Mouse (Mus musculus): Measurements from ENCODE around the gene Abca13.
"Not testable (repeated sequence)": the region's sequence is repeated elsewhere in the genome, so short reads cannot be mapped to it uniquely, and the experiment has no call there.

The Abca13 gene

DNA sequence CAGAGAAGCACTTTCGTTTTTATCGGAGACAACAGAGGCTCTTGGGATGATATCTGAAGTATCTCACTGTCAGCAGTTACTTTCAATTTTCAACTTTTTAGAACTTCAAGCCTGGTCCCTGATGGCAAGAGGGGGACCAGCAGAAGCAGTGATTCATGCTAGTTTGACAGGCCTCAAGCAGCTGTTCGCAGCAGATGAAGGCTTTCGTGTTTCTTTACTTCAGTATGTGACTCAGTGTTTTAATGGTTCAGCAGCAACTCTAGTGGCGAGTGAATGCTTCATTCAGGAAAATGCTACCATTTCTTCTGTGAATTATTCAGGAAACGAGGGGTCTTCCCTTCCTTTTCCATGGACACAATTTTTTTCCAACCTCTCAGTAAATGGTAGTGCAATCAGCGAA is 99.4 kb downstream of the Abca13 start:
- DNase-seq (ENCODE audit: low read depth) = no peak

DNA sequence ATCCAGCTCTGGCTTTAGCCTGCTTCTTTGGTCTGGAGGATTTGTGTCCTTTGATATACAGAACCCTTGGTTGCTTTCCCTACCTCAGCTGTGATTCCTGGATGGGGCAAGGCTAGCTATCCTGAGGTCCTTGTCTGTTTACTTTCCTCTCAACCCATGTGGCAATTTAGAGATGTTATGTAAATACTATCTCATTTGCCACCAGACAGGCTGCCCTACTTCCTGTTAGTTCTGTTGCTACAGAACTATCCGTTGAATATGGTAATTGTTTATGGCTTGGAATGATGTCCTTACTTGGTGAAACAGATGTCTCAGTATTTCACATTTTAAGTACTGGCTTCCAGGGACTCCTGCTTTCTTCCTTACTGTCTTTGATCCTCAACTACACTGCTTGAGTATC is 107.9 kb downstream of the Abca13 start:
- DNase-seq (ENCODE audit: low read depth) = no peak

DNA sequence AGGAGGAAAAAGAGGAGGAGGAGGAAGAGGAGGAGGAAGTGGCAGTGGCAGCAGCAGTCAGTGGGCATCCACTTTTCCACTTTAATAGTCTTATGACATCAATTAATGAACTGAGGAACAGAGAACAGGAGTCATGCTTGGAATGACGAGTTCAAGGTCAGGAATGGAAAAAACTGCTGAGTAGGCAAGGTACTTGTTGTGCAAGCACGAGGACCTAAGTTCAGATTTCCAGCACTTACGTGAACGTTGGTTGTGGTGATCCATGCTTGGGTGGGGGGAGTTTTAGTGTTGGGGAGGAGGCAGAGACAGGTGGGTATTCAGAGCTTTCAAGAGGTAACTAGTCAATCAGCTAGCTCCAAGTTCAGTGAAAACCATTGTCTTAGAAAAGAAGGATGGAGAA is 113.7 kb downstream of the Abca13 start:
- no peak for DNase-seq (ENCODE audit: low read depth)

DNA sequence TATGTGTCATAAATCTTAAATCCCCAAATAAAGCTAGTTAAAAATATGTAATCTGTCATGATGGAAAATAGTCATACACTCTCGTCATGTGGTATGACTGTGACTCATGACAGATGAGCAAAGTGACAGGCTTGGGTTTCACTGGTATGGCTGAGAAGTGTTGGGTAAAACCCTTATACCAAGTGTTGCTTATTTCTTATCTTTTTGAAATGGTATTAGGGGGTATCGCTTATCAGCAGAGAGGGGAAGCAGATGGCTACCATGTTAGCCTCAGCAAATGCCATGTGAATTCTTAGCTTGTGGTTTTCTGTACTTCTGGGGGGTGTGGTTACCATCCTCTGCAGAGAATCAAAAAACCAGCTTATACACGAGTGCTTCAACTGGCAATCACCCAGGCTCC is 124.8 kb downstream of the Abca13 start:
- DNase-seq (ENCODE audit: low read depth) = peak; percentile 98

DNA sequence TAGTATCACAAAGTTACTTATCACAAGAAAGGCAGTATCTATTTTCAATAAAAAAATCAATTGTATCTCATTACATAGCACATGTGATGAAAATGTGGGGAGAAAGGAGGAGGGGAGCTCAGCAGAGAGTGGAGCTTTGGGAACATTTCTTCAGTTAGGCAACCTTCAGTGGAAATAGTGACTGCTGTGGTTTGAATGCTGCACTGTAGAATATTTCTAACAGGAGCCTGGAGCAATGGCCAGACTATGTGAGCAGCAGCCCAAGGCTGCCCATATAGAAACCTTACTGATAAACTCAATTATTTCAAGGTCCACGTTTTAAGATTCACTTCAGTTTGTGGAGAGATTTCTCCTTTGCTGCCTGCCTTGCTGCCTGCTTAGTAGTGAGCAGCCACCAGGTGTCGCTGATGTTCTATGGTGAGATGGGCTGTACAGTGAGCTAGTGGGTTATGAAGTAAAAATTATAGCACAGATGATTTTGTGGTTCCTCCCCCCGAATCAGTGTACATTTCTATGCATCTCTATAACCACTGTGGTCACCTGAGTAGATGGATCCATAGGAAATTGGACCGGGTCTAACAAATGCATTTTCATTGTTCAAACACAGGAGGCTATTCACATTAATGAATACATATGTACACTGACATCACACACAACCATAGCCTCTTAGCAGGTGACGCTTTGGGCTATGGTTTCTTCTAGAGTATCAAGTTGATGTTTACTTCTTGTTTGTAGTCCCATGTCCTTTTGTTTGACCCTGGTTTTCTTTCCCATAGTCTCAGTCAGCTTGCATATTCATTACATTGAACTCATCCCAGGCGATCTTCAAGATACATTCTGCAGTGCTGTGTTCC is 125.6 kb downstream of the Abca13 start:
- DNase-seq (ENCODE audit: low read depth) = peak; percentile 83

DNA sequence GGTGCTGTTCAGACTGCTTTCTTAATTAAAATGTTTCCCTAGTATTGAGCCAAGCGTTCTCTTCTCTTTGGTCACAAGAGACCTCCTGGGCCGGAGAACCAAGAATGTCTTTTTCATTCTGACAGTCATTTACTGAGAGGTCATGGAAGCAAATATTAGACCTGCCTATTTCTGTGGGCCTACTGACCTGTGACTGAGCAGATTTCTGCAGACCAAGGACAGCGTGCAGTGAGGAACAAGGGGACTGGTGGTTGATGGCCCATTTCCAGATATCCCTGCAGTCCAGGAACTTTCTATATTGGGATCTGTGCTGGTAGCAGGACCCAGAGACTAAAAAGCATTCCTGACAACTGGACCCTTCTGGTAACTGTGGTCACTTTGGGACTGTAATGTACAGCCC is 146.4 kb downstream of the Abca13 start:
- no peak for DNase-seq (ENCODE audit: low read depth)

DNA sequence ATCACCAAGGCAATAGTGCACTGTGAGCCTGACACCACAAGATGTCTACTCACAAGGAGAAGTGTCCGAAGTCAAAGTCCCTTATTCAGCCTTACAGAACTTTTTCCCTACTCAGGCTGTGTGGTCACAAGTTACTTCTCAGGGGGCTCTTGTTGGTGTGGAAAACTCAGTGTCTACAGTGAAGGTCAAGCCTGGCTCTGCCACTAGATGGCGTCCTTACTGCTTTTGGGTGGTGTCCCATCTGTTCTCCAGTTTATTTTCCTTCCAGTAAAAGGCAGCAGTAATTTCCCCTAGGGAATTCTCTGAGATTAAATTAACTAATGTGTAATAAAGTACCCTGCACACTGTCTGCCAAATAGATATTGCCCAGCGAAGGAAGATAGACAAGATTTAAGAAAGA is 156.0 kb downstream of the Abca13 start:
- peak; percentile 32 for DNase-seq (ENCODE audit: low read depth)

DNA sequence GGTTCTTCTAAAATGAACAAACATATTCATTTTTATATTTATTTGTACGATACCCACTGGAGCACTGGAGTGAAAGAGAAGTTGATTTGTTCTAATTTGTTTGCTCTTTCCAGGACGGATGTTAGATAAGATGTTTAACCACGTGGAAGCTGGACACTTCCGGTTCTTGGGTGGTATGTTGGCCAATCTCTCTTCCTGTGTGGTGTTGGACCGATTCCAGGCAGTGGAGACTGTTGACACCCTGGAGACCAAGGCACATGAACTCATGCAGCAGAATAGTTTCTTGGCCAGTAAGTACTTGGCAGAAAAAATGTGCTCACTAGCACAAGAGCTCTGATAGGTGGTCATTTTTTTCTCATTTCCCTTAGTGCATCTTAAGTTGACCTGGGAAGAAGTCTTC is 181.4 kb downstream of the Abca13 start:
- peak; percentile 91 for DNase-seq (ENCODE audit: low read depth)

DNA sequence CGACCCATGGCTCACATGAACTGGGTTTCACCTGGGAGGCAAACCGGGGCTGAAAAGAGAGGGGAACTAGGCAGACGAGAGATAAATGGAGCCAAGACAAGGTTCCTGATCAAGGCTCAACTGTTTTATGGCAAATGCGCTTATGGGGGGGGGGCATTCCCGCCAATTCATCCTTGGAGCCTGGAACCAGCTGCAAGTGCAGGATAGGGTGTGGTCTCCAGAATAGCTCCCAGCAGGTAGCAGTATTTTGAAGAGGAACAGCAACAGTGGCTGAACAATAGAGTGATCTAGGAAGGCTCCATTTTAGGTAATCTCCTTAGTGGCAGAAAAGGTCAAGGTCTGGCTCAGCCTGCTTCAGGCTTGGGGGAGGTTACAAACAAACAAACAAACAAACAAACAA is 182.7 kb downstream of the Abca13 start:
- DNase-seq (ENCODE audit: low read depth) = not testable (repeated sequence)

DNA sequence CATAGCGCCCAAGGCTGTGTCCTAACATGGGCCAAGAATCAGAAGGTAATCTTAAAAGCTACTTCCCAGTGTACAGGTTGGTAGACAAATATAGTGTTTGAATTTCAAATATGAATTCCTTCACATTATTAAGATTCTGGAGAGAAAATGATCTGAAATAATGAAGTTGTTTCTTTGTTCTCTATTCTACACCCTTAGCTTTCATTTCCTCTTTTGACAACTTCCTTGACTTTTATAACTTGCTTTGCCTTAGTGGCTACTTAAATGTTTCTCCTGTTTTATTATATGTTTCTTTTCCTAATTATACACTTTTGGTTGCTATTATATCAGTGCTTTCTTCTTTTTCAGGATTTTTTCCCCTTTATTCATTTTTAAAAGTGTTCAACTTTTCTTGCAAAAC is 196.8 kb downstream of the Abca13 start:
- DNase-seq (ENCODE audit: low read depth) = no peak

DNA sequence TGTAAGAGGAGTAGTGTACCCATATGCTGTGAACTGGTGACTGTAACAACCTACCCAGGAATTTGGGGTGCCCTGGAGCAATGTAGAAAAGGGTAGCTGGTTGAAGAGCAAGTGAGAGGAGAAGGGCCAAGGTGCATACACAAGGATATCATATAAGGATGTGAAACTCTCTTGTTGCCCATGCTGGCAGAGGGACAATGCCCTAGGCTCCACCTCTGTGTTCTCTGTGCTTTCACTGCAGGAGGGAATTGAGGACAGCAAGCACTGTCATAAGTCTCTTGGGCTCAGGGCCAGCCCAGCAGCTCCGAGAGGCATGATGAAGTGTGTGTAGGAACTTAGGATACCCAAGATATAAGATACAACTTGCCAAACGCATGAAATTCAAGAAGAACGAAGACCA is 225.2 kb downstream of the Abca13 start:
- no peak for DNase-seq (ENCODE audit: low read depth)

DNA sequence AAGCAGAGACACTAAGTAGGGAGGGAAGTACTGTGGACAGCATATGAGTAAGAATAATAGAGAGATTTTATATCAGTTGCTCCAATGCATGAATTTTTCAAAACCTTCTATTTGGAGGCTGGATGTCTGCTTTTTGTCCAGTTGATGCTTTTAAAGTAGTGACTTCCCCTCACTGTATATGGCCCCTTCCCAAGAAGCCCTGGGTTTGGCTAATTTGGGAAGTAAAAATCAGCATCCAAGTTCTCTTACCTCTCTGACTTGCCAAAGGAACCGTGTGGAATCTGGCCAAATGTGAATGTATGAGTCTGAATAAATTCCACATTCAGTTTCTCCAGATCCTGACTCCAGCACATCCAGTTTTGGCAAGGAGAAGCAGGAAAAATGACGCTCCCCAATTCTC is 228.5 kb downstream of the Abca13 start:
- DNase-seq (ENCODE audit: low read depth) = no peak

DNA sequence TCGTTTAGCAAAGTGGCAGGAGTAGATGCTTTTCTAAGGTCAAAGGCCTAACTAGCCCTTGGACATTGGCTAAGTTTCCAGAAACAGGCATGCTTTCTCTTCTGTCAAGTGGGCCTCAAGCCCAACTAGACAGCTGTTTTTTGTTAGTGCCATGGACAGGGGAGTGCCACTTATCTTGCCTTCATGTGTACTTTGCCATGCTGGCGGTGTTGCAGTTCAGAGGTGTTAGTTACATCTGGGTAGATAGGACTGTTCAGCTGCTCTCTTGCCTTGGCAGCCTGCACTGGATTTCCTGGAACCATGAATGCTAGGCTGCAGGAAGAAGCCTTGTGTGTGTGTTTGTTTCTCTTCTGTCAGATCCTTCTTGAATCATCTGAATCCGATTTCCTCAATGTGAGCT is 235.7 kb downstream of the Abca13 start:
- DNase-seq (ENCODE audit: low read depth) = no peak

DNA sequence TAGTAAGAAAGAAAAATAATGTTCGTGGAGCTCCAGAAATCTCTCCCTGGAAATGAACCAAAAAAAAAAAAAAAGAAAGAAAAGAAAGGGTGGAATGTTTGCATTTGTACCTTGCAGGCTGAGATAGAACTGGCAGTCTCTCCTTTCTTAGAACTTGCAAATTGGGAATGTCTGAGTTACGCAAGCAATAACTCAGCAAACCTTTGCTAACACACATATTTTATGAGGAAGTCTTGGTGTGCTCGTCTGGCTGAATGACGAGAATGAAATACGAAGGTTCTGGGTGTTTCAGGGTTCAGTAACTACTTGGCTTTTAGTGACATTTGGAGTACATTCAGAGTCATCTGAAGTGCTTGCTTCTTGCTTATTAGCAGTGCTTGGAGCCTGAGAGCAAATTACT is 241.1 kb downstream of the Abca13 start:
- DNase-seq (ENCODE audit: low read depth) = no peak

DNA sequence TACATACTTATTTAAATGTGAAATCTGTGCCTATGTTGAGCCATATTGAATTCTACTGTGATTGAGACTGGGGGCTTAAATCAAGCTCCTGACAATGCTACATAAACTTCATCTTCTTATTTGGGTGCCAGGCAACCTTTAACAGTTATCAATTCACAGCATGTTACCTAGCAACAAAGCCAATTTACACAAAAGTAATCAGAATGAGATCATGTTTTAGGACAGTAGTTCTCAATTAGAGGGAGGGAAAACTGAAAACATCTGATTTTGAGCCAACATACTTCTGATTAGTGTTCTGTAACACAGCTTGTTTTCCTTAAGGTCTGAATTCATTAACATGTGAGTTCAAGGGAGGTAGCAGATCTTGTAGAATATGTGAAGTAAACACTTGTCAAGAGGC is 244.9 kb downstream of the Abca13 start:
- DNase-seq (ENCODE audit: low read depth) = no peak

DNA sequence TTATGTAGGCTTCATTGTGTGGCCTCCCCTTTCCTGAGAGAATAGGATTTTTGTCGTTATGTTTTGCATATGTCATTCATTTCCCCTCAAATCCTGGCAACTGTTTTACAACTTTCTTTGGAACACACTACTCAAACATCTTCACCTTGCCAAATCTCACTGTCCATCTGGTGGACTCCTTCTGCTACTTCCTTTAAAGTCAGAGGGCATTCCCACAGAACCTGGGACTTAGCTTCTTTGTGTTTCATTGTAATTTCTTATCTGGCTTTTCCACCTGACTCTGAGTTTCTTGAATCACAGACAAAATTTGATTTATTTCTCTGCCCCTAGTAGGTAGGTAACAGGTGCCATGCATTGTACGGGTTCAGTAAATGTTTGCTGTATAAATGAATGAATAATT is 248.0 kb downstream of the Abca13 start:
- no peak for DNase-seq (ENCODE audit: low read depth)

DNA sequence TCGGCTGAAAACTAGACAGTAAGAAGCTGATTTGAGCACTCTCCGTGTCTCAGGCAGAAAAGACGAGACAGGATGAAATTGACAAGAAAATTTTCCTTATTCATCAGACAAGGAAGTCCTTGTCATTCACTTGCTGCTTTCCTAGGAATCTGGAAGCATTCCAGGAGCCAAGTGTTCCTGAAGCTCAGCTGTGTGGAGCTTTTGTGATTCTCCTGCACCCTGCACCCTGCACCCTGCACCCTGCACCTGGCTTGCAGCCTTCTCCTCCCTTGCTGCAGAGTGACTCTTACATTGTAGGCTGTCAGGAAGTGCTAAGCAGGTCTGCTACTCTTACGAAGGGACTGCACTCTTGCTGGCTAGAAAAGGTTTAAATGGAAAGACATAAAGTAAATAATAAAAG is 249.4 kb downstream of the Abca13 start:
- DNase-seq (ENCODE audit: low read depth) = no peak

DNA sequence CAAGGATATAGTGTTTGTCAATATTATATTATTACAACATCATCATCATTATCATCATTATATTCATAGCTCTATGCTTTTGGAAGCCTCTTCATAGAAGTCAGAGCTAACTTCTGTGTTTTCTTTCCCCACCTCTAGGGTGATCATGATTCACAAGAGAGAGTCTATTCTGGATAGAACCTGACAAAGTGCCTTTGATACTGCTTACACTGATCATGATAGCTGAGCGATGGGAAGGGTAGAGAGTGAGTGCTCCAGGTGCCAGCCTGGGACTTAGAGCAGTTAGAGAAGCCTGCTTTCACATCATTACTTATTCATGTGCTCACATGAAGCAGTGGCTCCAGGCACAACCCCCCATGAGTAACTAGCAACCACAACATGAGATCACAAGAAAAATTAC is 280.7 kb downstream of the Abca13 start:
- no peak for DNase-seq (ENCODE audit: low read depth)

DNA sequence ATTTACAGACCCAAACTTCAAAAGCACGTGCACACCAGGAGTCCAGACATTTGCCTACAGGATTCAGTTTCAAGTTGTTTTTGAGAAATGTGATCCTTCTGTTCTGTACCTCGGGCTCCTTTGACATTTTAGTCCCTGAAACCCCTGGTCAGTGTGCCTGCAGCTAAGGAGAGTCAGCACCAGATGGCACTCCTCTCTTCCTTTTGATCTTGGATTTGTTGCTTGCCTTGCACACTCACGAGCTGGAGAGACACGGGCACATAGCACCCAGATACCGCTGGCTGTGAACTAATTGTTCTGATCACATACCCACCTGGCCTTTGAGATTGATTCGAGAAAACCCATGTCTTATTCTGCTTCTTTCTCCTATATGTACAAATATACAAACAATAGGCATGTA is 289.8 kb downstream of the Abca13 start:
- DNase-seq (ENCODE audit: low read depth) = peak; percentile 72

DNA sequence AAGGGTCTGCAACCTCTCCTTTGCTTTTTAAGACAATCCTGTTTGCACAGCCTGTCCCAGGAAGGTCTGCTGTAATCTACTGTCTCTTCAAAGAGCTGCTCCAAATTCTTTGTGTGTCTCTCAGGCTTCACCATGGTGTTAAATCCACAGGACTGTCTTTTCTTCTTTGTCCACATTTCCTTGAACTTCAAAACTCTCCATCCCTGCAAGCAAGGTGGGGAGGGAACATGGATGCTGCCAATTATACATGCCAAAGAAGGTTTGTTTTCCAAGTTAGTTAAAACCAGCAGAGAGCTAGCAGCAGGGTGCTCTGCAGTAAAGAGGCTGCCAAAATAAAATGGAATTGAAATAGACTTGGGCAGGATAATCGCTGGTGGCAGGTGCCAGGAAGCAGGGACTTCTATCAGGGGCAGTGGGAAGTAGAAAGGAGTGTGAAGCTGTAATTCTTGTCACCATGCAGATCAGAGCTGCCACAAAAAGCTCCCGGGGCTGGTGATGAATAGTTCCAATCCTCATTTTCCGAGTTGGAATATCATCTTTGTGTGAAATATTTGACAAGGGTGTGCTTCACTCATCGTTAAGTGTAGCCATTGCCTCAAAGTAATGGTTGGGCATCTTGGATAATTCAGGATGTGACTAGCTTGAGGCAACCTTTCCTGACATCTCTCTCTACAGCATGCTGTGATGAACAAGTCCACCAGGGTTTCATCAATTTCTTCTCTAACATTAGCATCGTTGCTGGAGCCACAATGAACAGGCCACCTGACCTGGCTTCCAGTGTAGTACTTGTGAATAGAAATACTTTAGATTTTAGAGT is 308.8 kb downstream of the Abca13 start:
- DNase-seq (ENCODE audit: low read depth) = no peak

DNA sequence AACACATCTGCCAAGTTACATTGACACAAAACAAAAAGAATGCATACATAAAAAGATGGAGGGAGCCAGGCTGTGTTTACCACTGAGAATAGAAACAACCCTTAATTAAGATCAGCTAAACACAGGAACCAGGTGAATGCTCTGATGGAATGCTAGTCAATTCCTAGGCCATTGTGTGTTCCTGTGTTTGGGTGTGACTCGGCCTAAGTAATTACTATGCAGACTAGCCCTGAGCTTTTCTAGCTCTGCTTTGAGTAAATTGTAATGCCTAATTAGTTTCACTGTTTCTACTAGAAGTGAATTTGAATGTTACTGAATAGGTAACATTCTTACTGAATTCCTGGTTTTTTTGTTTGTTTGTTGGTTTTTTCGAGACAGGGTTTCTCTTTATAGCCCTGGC is 323.2 kb downstream of the Abca13 start:
- not testable (repeated sequence) for DNase-seq (ENCODE audit: low read depth)

DNA sequence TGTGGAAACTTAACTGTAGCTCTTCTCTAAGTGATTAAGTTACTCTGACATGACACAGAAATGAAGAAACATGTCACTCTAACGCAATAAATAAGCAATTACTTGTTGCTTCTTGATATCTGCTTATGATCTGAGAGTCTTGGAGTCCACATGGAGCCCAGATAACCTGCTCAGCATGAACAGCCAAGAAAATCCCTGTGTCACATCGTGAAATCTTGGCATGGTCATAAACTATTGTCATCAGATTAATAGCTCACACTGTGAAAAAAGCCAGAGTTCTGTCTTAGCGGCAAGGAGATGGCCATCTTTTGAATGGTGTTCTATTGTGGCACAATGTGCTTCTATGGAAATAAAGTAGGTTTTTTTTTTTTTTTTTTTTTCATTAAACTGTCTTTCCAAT is 336.8 kb downstream of the Abca13 start:
- no peak for DNase-seq (ENCODE audit: low read depth)

DNA sequence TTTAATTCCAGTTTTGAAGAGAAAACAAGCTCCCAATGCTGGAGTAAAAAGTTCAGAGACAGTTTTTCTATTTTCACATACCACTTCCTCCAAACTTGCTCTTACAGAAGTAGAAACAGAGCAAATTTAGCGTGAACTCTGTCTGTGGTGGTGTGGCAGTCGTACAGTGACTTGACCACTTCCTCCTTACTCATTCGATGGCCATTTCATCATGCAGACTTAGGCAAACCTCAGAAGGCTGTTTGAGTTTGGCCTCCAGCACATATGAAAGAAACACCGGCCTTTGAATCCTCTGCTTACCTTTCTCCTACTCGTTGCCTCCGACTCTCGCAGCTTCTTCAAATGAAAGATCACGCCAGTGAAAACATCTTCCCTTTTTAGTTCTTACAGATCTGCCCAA is 340.0 kb downstream of the Abca13 start:
- DNase-seq (ENCODE audit: low read depth) = peak; percentile 95
